Mouse (Mus musculus) embryonic fibroblast, embryonic 13.5 days (primary cell): ENCODE results near the gene Lif.

Experiments used
- CTCF ChIP-seq: IDR thresholded peaks from 2 replicates; pipeline ENCODE4 v1.5.1; 2011; ENCODE audit warnings: mild to moderate bottlenecking, control low read depth, low read length, moderate library complexity, borderline replicate concordance; ENCODE audit not compliant: insufficient read depth
- POLR2A ChIP-seq: IDR thresholded peaks from 2 replicates; pipeline ENCODE4 v1.6.1; 2011; ENCODE audit warnings: low read depth, mild to moderate bottlenecking, control low read depth, low read length, moderate library complexity

DNA sequence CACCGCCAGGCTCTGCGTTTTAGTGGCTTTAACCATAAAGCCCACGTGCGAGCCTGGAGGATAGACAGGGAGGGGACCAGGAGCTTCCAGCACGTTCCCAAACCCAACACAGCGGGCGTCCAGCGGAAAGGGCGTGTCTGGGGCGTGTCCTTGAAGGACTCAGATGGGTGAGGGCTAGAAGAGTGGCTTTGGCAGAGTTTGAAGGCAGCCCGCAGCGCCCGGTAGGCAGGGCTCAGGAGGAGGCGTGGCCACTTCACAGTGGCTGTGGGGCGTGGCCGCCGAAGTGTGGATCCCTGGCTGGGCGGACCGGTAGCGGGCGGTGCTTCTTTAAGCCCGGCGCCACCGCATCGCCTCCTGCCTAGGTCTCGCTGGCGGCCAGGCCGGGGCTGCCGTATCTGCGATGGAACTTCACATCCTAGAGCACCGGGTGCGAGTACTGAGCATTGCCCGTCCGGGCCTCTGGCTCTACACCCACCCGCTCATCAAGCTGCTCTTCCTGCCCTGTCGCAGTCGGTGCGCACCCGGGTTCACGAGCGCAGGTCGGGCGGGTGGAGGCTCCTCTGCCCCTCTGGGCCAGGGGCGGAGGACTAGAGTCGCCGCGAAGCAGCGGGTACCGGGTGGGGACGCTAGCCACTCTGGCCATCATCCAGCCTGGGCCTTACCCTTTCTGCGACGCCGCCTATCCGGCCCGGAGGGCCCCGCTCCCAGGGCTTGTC lies 39.3 kb upstream of the Lif start, which contains the start of gene Castor1:
- TF ChIP-seq CTCF (no peak), POLR2A (peak; percentile 92)
